Mouse (Mus musculus): ENCODE measurements at regions not wholly inside any gene's neighbourhood (a gene's known extent, or its start where the extent isn't known, plus 50 kb on each side); places are given as distances from the start of the nearest gene placed in this dataset.

DNA sequence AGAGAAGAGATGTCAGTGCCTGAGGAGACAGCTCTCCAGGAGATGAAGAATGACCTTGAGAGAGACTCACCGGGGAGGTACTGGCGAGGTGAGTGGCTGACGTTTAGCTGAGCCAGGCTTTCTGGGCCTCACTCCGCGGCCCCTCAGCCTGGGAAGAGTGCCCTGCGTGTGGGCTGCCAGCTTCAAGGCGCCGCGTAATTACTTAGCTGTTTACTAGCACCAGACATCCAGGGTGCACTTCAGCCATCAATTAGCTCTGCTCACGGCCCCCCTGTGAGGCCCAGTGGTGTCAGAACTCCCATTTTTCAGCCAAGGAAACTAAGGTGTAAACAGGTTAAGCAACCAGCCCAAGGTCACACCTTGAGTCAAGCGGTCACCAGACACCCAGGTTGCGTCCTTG is 485.8 kb downstream of the Bnc2 start:
- TF ChIP-seq CTCF (IDR thresholded peaks at IDR 0.05; ENCODE audit: borderline replicate concordance, control insufficient read depth, extremely low read depth, insufficient read depth, low read length, poor library complexity) (no peak), POLR2A (IDR thresholded peaks at IDR 0.05; ENCODE audit: control insufficient read depth, extremely low read depth, insufficient read depth, low read length, poor library complexity) (no peak)

Measured in thymus, adult 2 months (tissue).